Mouse (Mus musculus) brown adipose tissue, adult 24 weeks (tissue): ENCODE results near the gene Ints11. TPM values are rescaled to one million over a fixed set of nuclear protein-coding genes. Genes with fewer than 3 reads are reported as not detected.

Experiments
- H3K27ac ChIP-seq: fragments of 200-500 bp; replicated peaks from 2 replicates; pipeline ENCODE4 v1.5.1; 2012; ENCODE audit warnings: low read depth, mild to moderate bottlenecking, low read length
- H3K4me1 ChIP-seq: fragments of 200-500 bp; 2 replicates; pipeline ENCODE4 v1.6.1; 2012; ENCODE audit warnings: low read length, mixed read lengths; ENCODE audit not compliant: control insufficient read depth, insufficient read depth, insufficient read length
- H3K4me3 ChIP-seq: fragments of 200-500 bp; 2 replicates; pipeline ENCODE4 v1.5.1; 2012; ENCODE audit warnings: low read depth, mild to moderate bottlenecking, low read length, moderate library complexity; ENCODE audit not compliant: insufficient read depth
- polyA plus RNA-seq: library from polyadenylated mRNA; stranded (reverse); fragments of >200 nt; gene quantifications from 2 replicates; pipeline ENCODE4 v1.2.4, GENCODE M21; 2012; ENCODE audit not compliant: missing spikeins, insufficient read depth, insufficient read length

Ints11 gene
- polyA plus RNA-seq, 1 experiment: 15.1 TPM

DNA sequence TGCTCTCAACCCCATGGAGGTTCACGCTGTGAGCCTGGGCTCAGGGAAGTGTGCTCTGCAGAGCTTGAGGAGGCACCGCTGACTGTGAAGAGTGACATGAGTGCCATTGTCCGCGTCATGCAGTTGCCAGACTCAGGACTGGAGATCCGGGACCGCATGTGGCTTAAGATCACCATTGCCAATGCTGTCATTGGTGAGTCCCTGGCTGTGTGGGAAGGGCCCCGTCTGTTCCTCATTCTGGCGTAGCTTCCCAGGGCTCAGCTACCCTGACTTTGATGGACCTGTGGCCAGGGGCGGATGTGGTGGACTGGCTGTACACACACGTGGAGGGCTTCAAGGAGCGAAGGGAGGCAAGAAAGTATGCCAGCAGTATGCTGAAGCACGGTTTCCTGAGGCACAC lies 13.3 kb upstream of the Ints11 start:
- Histone ChIP-seq H3K4me3 (no peak overlapping the region), H3K27ac (no peak overlapping the region), H3K4me1 (peaks cover 14% of the 10 kb centered on the region)

DNA sequence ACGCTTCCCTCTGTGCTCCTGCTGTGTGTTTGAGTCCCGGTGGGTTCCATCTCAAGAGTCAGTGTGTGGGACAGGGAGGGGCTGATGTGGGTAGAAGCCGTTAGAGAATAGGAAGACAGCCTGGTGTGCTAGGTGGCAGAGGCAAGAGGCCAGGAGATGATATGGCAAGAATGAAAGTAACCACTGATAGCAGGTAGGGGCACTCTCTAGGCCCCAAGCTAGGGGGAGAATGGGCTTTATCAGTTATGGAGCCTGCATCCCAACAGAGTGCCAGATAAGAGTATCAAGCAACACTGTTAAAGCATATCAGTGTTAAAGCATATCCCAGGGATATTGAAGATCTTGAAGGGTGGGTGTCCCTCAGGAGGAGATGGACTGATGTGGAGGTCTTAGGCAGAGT lies 12.5 kb upstream of the Ints11 start:
- peaks cover 6% of the 10 kb centered on the region for H3K4me1 ChIP-seq
- no peak overlapping the region for H3K4me3 ChIP-seq
- H3K27ac ChIP-seq: no peak overlapping the region

DNA sequence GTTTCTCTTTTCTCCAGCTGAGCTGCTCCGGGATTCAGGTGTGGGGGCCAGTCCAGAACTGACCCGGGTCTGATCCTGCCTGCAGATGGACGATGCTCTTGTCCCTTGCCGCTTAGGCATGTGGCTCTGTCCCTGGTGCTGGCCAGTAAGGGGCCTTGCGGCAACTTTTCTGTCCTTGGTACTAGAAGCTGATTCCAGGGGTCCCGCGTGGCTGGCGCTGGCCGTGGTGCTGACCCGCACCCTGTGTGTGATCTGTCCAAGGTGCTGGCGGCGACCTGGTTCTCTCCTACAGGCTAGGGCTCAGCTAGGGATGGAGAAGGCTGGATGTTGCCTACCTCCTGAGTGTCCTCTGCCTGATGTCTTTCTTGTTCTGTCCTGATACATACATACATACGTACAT lies 10.0 kb upstream of the Ints11 start:
- Histone ChIP-seq H3K4me1 (no peaks in the 10 kb centered on the region), H3K27ac (no peak overlapping the region)

DNA sequence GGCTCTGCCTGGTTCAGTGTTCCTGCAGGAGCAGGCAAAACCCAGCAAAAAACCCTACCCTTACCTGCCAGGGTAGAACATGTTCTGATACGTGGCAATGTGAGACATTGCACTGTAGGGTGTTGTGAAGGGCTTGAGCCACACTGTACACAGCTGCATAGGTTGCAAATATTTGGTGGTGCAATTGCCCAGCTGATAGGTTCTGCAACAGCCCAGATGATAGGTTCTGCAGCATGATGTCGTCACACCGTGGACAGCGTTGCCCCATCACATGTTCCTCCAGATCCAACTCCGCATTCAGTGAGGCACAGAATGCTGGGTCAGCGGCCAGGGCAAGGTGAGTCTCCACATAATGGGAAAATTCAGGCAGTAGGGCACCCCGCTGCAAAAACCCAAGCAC lies 7.6 kb upstream of the Ints11 start:
- Histone ChIP-seq H3K27ac (no peak overlapping the region), H3K4me1 (no peaks in the 10 kb centered on the region), H3K4me3 (no peak overlapping the region)

More for the DNA sequence above, 10.0 kb upstream of the Ints11 start:
- H3K4me3 ChIP-seq: no peak overlapping the region

DNA sequence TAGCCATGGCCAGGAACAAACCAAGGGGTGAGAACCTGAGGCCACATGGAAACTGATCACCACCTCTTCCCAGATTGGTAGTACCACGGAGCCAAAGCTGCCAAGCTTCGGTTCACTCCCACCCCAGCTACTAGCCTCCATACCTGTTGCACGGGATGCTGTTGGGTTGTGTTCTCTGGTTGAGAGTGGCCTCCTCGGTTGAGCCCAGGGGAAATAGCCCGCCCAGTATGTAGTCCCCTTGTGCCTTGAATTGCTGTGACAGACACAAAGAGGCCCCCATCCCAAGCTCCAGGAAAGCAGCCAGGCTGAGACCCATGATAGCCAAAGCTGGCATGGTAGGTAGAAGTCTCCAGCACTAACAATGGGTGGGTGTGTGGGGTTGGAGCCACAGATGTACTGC lies 6.3 kb upstream of the Ints11 start, which contains the start of gene Tas1r3:
TSS of gene Tas1r3 (minus strand) at position 362 of the 400 bp plus-strand sequence.
- H3K4me3 ChIP-seq: no peak within 1 kb of the TSS
- no peak within 1 kb of the TSS for H3K27ac ChIP-seq
- H3K4me1 ChIP-seq: no peaks in the 10 kb centered on the region

DNA sequence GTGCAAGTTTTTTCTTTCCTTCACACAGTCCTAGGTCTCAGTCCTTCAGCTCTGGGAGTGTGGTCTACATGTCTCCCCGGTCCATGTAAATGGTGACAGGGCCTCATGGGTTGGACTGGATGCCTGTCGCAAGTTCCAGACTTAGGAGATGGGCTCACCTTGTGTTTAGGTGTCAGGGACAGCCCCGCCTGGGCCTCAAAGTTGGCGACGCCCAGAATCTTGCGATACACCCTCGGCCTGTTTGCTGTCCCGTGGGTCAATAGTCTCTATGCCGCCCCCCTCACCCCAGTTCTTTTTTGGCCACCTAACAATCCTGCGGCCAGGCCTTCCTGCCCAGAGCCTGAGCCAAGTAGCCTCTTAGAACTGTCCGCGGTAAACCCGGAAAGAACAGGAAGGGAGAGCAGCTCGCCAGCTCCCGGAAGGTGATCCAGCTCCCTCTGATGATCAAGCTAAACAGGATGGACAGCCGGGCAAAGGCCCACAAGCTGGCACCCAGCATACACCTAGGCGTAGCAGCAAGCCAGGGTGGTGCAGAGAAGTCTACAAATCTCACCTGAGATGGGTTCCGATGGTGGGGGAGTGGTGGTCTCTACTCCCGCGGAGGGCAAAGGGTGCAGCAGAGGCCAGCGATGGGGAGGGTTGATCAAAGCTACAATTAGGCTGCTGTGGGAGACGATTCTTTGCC lies 590 bp upstream of the Ints11 start:
- Histone ChIP-seq H3K4me1 (peaks cover 3% of the 10 kb centered on the region), H3K4me3 (peak overlapping the region; percentile 71), H3K27ac (peak overlapping the region; percentile 29; the same call in 1 of the 2 replicates)

DNA sequence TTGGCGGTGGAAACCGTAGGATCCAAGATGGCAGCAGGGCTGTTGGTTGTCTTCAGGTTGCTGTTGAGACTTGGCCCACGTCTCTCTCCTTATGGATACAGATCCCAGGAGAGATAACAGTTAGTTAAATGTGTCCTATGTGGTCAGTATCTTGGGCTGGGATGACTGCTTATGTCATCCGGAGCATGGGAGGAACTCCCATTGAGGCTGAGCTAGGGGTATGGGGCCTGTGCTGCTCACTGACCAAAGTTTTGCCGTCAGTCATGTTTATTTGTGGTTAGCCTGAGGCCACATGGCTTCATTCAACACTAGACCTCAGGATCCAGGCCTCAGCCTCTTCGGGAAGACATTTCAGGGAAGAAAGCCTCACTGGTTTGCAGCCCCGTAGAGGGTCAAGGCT lies 2.1 kb downstream of the Ints11 start:
- Histone ChIP-seq H3K27ac (no peak overlapping the region), H3K4me1 (peaks cover 3% of the 10 kb centered on the region), H3K4me3 (no peak overlapping the region)

DNA sequence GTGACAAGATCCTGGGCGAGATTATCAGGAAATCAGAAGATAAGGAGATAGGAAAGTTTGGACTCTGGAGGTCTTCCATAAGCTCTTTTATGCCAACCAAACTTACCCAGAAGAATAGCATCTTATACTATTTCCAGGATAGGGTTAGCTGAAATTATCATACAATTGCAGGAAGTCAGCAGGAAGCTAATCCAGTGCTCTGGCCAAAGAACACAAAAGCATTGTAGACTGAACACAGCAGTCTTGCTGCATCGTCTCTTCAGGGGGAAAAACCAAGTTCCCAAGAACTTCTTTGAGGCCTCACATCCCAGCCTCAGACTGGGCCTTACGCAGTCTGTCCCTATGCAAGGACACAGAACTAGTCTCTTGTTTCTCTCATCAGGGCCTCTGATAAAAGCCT lies 14.2 kb downstream of the Ints11 start:
- Histone ChIP-seq H3K27ac (peak overlapping the region; percentile 94), H3K4me3 (0 out of 2 replicates have a peak overlapping the region, but pooled peaks have one; percentile 29), H3K4me1 (peaks cover 9% of the 10 kb centered on the region; the same call in 1 of the 2 replicates)

DNA sequence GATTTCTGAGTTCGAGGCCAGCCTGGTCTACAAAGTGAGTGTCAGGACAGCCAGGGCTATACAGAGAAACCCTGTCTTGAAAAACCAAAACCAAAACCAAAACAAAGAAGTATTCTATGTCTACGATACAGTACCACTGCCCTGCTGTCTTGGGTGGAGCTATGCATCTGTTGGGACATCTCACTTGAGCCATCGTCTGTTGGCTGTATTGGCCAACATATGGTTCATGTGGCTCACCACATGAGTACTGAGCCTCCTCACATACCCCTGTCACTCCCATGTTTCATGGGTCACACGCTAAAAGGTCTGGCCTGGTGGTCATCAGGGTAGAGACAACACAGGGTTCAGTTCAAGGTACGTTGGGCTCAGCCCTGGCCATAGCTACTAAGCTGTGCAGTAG lies 17.0 kb downstream of the Ints11 start:
- no peak overlapping the region for H3K4me3 ChIP-seq
- peaks cover 13% of the 10 kb centered on the region for H3K4me1 ChIP-seq
- no peak overlapping the region for H3K27ac ChIP-seq

DNA sequence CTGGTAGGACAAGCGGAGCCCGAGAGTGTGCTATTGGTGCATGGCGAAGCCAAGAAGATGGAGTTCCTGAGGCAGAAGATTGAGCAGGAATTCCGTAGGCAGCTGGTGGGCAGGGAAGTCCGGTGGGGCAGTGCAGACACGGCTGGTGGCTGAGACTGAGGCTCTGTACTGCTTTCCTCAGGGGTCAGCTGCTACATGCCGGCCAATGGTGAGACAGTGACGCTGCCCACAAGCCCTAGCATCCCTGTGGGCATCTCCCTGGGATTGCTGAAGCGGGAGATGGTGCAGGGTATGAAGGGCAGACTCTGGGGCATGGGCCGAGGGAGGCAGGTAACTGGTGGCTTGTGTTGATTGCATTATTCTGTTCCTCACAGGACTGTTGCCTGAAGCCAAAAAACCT lies 18.3 kb downstream of the Ints11 start:
- Histone ChIP-seq H3K4me3 (no peak overlapping the region), H3K4me1 (peaks cover 13% of the 10 kb centered on the region)

DNA sequence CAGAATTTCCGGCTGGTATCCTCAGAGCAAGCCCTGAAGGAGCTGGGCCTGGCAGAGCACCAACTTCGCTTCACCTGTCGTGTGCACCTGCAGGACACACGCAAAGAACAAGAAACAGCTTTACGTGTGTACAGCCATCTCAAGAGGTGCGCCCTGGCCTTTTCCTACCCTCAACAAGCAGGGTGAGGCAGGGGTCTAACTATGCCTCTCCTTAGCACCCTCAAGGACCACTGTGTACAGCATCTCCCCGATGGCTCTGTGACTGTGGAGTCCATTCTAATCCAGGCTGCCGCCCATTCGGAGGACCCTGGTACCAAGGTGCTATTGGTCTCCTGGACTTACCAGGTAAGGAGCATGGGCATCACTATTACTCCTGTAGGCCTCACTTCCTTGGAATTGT lies 18.8 kb downstream of the Ints11 start:
- Histone ChIP-seq H3K4me3 (no peak overlapping the region), H3K4me1 (peaks cover 16% of the 10 kb centered on the region), H3K27ac (no peak overlapping the region)

More for the DNA sequence above, 18.3 kb downstream of the Ints11 start:
- H3K27ac ChIP-seq: no peak overlapping the region

DNA sequence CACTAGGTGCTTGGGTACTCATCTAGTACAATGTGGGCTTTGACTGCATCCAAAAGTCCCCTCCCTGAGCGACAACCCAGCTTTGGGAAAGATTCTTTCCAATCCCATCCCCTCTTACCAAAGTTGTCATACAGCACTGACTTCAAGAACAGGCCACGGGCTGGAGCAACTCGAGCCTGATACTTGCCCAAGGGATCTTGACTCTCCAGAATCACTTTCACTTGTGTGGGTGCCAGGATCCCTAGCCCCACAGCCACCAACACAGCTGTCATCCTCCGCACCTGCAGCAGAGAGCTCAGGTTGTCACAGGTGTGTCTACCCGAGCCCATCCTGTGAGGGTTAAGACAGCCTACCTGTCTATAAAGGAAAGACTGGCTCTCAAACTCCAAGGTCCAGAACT lies 20.0 kb downstream of the Ints11 start:
- no peak overlapping the region for H3K27ac ChIP-seq
- no peak overlapping the region for H3K4me3 ChIP-seq
- H3K4me1 ChIP-seq: peaks cover 25% of the 10 kb centered on the region

DNA sequence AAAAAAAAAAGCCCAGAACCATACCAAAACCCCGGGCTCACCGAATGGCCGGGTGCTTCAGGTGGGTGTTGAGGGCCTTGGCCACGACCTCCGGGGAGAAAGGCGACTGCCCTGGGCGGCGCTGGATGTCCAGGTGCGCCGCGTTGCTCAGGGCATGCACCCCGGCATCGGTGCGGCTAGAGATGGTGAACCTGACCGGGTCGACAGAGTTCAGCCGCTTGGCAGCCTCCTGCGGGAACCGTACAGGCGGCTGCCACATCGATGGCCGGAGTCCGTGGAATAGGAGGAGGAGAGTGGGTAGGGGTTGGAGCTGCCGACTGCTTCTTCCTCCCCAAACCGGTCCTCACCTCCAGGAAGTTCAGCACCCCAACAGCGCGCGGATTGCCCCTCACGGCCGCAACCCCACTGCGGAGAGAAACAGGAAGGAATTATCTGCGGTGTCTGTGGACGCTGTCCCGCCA lies 21.7 kb downstream of the Ints11 start:
- H3K4me3 ChIP-seq: peak overlapping the region; percentile 94
- peaks cover 32% of the 10 kb centered on the region for H3K4me1 ChIP-seq
- no peak overlapping the region for H3K27ac ChIP-seq

DNA sequence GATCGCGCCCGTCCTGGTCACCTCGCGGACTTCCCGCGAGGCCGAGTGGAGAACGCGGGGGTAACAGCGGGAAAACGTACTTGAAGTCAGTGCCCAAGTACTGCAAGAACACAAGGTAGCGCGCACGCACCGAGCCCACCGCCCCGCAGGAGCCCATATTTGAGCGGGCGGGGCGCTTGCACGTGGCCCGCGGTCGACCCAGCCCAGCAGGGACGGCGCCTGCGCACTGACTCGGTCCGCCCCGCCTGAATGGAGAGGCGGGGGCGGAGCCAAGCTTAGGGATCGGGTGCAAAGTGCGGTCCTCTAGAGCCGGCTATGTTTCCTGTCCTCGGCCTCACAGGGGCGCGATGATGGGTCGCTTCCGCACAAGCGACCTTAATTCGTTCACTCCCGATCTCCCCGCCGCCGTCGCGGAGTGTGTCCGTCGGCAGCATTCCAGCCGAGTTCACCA lies 22.2 kb downstream of the Ints11 start, which contains the start of the genes Pusl1 and Acap3:
TSS of gene Pusl1 (minus strand) at position 231 of the 451 bp plus-strand sequence.
TSS of gene Acap3 (plus strand) at position 272 of the 451 bp plus-strand sequence.
- peaks cover 32% of the 10 kb centered on the region for H3K4me1 ChIP-seq
- H3K27ac ChIP-seq: peak within 1 kb of the TSS; percentile 99

DNA sequence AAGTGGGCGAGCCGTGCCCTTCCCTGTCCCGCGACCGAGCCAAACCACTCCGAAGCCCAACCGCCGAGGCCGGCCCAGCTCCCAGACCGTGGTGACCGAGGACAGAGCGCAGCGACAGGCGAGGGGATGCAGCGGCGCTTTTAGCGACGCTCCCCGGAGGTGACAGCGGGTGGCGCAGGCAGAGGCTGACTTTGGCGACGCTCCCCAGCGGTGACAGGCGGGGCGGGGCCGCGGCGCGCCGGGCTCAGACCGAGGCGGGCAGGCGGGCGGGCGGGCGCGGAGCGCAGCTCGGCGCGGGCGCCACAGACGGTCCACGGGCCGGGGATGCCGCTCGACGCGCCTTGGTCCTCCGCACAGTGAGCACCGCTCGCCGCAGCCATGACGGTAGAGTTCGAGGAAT lies 22.7 kb downstream of the Ints11 start:
- Histone ChIP-seq H3K4me1 (peaks cover 32% of the 10 kb centered on the region), H3K27ac (peak overlapping the region; percentile 99), H3K4me3 (peak overlapping the region; percentile 94)

More for the DNA sequence above, 22.2 kb downstream of the Ints11 start, which contains the start of the genes Pusl1 and Acap3:
- peak within 1 kb of the TSS; percentile 94 for H3K4me3 ChIP-seq
